Mouse (Mus musculus) megakaryocyte-erythroid progenitor cell, adult 5-6 weeks (primary cell): ENCODE results near the gene Zmiz1. TPM values are rescaled to one million over a fixed set of nuclear protein-coding genes. Genes with fewer than 3 reads are reported as not detected.

Experiments
- ATAC-seq: replicated peaks from 2 replicates; pipeline ENCODE4 v1.8.0; 2016; ENCODE audit warnings: mild to moderate bottlenecking, inconsistent platforms; ENCODE audit not compliant: severe bottlenecking, poor library complexity, low FRiP score, low TSS enrichment
- total RNA-seq, 2 experiments: library from RNA; stranded (forward) in 1 of 2; stranded (reverse) in 1 of 2; fragments of 200-1000, 215-1000 nt in 1 of 2; fragments of >200 nt in 1 of 2; fragmentation: Nextera tagmentation in 1 of 2; gene quantifications; 2 replicates each; pipeline ENCODE4 v1.2.3; 2014 to 2017

Gene Zmiz1
- total RNA-seq, 2 experiments from 2014 or later, result 12.6 to 51.3 TPM

- ATAC-seq, result no peak
These were observed 140.0 kb downstream of the Zmiz1 start for GRCm38 (mm10) chr14:25598960-25599359.

- no peak for ATAC-seq
These were observed 140.9 kb downstream of the Zmiz1 start for GRCm38 (mm10) chr14:25599934-25600333.

- ATAC-seq, result no peak
These were observed 141.4 kb downstream of the Zmiz1 start for GRCm38 (mm10) chr14:25600358-25600757.

GRCm38 (mm10) chr14:25600951-25601350 is 142.0 kb downstream of the Zmiz1 start:
- no peak for ATAC-seq

GRCm38 (mm10) chr14:25602018-25602417 is 143.0 kb downstream of the Zmiz1 start:
- ATAC-seq, result no peak

GRCm38 (mm10) chr14:25604395-25605142 is 145.6 kb downstream of the Zmiz1 start:
- ATAC-seq, result no peak

- peak; percentile 55 for ATAC-seq
These were observed 147.6 kb downstream of the Zmiz1 start for GRCm38 (mm10) chr14:25606372-25607140.

GRCm38 (mm10) chr14:25607141-25607967 is 148.4 kb downstream of the Zmiz1 start:
- ATAC-seq, result no peak

GRCm38 (mm10) chr14:25607968-25608491 is 149.0 kb downstream of the Zmiz1 start:
- ATAC-seq, result no peak

GRCm38 (mm10) chr14:25608618-25609017 is 149.6 kb downstream of the Zmiz1 start:
- ATAC-seq, result no peak

GRCm38 (mm10) chr14:25609355-25609754 is 150.4 kb downstream of the Zmiz1 start:
- no peak for ATAC-seq

GRCm38 (mm10) chr14:25610396-25611158 is 151.6 kb downstream of the Zmiz1 start:
- no peak for ATAC-seq

- no peak for ATAC-seq
These were observed 152.2 kb downstream of the Zmiz1 start for GRCm38 (mm10) chr14:25611159-25611697.

GRCm38 (mm10) chr14:25611815-25612698 is 153.1 kb downstream of the Zmiz1 start:
- no peak for ATAC-seq

- no peak for ATAC-seq
These were observed 155.1 kb downstream of the Zmiz1 start for GRCm38 (mm10) chr14:25613942-25614575.

- no peak for ATAC-seq
These were observed 155.7 kb downstream of the Zmiz1 start for GRCm38 (mm10) chr14:25614684-25615083.

GRCm38 (mm10) chr14:25615602-25616001 is 156.6 kb downstream of the Zmiz1 start:
- ATAC-seq, result no peak
